Mouse (Mus musculus) regulatory T cell (primary cell): ENCODE results near the gene Lmntd1.
"Not testable (repeated sequence)": the region's sequence is repeated elsewhere in the genome, so short reads cannot be mapped to it uniquely, and the experiment has no call there.

ENCODE experiments used
- in situ Hi-C: fragments of 300-600 bp; cut with MboI, MseI; formaldehyde crosslinking; loops from one replicate; pipeline ENCODE4 v1.15.1; 2025; ENCODE audit warnings: high pct_unique_total_duplicates

Lmntd1 gene

GRCm38 (mm10) chr6:145344719-145345118, 269.4 kb downstream of the Lmntd1 start:
- in situ Hi-C loops, result loop anchor here (5.0 kb wide), 2 partner anchors 92 to 147 kb away; partner anchors contain the start of gene Kras

GRCm38 (mm10) chr6:145343457-145343856, 270.7 kb downstream of the Lmntd1 start:
- in situ Hi-C loops, result loop anchor here (5.0 kb wide), 1 partner anchor 91 kb away; the partner anchor contains the start of gene Kras

DNA sequence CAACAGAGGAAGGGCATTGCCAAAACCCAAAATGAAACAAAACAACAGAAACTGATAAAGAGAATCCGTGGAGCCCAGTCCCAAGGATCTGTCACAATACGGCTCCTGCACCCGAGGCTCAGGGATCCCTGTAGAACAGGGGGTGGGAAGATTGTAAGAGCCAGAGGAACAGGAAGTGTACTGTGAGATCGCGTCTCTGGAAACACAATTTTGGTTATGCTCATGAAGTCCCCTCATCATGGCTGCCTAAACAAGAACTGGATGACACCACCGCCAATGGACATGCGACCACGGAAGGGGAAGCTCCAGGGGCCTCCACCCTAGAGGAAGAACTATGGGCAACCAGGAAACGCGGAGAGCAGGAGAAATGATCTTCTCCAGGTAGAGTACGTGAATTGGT, 271.3 kb downstream of the Lmntd1 start:
- in situ Hi-C loops, result loop anchor here (5.0 kb wide), 1 partner anchor 91 kb away; the partner anchor contains the start of gene Kras

DNA sequence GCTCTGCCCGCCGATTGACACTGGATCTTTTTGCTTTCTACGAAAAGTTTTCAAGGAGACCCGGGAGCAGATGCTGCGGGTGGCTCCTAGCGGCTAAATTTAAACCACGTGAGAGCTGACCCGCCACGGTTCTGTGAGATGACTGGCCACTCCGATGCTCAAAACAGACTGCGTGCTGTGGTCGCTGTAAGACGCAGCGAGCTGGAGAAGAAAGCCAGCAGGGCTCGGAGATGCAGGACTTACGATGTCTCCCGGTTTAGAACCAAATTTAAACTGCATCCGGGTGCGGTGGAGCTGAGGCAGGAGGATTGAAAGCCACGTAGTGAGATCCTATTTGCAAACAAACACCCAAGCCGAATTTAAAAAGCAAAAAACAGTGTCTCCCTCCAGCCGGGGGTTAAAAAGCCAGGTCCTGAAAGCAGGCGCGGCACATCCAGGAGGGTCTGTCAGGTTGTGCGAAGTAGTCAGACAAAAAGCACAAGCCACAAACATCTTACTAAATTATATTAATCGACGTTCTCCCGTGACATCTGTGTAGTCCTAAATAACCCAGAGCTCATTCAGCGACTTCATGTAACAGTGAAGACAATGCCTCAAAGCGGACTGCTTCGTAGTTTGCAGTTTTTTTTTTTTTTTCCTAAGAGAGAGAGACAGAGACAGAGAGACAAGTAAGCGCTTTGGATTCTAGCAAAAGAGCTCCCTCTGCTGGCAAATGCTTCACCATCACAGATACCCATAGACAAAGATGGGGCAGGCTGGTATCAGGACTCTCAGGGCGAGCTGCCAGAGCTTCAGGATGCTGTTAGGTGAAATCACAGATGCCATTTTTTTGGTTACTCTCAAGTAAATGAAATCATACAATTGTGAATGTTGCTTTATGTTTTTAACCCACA, 272.6 kb downstream of the Lmntd1 start:
- in situ Hi-C loops, result loop anchor here (5.0 kb wide), 1 partner anchor 89 kb away; the partner anchor contains the start of gene Kras

GRCm38 (mm10) chr6:145340657-145341146, 273.4 kb downstream of the Lmntd1 start:
- in situ Hi-C loops, result loop anchor here (5.0 kb wide), 1 partner anchor 88 kb away; the partner anchor contains the start of gene Kras

DNA sequence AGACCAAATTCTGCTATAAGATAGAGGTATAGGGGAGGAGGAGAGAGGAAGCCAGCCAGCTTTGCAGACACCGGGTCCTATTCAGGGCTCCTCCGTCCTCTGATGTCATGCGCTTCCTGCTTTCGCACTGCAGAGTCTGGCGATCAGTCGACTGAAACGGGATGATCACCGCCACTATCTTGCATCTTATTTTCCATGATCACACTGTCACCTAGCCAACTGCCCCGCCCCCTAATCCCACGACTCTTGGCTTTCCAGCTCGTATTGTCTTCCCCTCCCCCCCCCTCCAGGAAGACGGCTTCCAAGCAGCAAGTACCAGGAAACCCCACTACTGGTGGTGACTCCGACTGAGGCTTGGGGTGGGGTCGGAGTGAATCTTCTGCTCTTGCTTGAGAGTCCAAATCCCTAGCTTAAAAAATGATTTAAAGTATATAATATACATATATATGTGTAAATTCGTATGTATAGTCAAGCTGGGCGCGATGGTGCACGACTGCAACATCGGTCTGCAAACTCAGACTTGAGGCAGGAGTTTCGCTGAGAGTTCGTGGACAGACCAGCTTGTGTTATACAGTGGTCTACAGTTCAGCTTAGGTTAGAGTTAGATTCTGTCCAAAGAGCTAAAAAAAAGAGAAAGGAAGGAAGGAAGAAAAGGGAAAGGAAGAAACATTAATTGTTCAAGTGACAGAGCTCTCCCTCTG, 274.0 kb downstream of the Lmntd1 start:
- in situ Hi-C loops, result loop anchor here (5.0 kb wide), 1 partner anchor 88 kb away; the partner anchor contains the start of gene Kras

DNA sequence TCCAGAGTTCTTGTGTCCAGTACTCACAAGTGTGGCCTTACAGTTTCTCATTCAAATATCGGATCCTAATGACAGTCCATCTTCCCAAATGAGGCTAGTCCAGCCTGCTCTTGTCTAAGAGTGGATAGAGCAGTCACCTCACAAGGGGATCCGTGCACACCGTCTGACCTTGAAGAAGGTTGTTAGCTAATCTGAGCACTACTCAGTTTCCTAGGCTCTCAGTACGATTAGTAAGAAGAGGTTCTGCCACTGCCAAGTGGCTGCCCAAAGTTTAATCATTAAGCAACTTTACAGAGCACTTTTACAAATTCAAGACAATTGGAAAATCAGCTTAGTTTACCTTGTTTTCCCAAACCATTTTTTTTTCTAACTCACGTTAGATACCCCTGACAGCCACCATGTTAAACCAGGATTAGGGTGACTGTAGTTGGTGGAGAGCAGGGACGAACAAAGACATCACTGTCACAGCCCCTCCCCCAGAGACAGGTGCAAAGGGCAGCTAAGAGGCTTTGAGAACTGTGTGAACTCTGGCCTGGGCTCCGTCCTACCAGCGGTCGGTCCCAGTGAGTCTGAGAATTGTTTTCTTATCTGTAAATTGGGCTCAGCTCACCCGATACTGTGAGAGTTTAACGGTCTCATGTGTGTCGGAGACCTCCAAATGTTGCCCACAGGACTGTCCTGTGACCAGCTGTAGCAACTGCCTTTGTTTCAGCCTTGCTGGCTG, 275.4 kb downstream of the Lmntd1 start:
- in situ Hi-C loops, result no loop called here

- in situ Hi-C loops, result not testable (repeated sequence)
Observed at GRCm38 (mm10) chr6:145337521-145337920, 276.6 kb downstream of the Lmntd1 start.

- in situ Hi-C loops, result no loop called here
Observed at GRCm38 (mm10) chr6:145335876-145336768, 278.0 kb downstream of the Lmntd1 start.

DNA sequence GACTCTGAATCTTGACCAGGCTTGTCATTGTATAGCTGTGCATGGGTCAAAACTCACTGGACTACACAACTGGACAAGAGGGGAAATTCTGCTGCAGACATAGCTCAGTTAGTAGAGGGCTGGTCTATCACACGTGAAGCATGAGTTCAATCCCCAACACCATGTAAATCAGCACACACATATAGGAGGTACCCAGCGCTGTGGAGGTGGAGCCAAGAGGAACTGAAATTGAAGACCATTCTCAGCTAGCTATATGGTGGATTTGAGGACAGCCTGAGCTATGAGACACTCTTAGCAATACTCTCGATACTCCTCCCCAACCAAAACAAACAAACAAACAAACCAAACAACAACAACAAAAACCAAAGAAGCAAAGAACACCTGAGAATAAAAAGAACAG, 279.9 kb downstream of the Lmntd1 start:
- in situ Hi-C loops, result no loop called here

- in situ Hi-C loops, result no loop called here
Observed at GRCm38 (mm10) chr6:145326141-145326806, 287.8 kb downstream of the Lmntd1 start.

GRCm38 (mm10) chr6:145325095-145325494, 289.0 kb downstream of the Lmntd1 start:
- in situ Hi-C loops, result no loop called here

DNA sequence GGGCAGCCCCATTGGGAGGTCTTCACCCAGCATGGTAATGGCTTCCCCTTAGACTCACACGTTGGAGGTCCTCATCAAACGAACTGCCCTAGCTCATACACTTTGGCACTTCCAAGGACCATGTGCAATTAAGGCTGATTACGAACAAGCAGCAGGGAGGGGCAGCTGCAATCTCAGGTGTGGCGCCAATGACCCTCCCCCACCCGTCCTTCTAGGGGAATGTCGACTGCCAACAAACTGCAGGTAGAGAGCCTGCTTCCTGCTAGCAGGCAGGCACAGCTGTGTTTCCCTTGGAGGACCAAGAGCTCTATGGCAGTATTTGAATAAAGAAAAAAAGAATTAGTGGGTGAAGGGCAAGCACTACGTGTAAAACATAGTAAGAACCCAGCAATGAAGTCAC, 289.6 kb downstream of the Lmntd1 start:
- in situ Hi-C loops, result no loop called here

DNA sequence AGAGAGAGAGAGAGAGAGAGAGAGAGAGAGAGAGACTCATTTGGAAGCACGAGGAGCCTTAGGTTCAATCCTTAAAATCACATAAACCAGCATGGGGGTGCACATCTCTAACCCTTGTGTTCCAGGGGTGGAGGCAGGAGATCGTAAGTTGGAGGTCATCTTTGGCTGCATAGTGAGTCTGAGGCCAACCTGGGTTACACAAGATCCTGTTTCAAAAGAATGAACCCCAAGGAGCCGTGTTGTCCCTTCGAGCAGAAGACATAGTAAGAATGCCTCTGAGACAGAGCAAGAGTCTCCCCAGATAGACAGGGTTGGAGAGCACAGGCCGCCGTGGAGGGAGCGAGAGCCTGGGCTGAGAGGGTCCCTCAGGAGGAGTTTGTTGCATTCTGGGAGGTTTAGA, 291.9 kb downstream of the Lmntd1 start:
- in situ Hi-C loops, result no loop called here

GRCm38 (mm10) chr6:145320156-145320555, 294.0 kb downstream of the Lmntd1 start:
- in situ Hi-C loops, result no loop called here
